Mouse (Mus musculus) embryo, embryonic 11.5 days (tissue): Measurements from ENCODE around the gene Lrba.

ENCODE experiments used
- DNase-seq: peaks from one replicate; pipeline ENCODE4 v3.0.0-alpha.2; 2012; ENCODE audit warnings: low read depth, low spot score

Gene Lrba

DNA sequence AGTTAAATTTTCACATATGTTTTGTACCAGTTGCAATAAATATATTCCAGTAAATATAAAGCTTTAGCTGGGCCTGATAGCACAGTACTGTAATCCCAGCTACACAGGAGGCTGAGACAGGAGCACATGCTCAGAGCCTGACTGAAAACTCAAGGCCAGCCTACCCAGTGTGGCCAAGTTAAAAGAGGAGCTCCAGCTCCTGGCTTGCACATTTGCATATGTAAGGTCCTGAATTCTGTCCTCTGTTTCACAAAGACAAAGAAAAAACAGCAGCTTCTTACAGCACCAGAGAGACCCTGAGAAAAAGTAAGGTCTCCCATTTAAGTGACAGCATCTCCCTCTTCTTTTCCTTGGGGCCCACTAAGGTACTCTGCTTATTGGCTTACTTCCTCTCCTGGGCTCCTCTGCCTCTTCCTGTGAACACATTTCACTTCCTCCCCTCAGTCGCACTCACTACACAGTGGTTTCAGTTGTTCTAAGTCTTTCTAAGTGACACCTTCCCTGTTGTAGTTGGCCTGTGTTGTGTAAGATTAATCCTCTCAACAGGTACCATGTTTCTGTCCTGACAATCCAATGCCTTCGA is 453.2 kb downstream of the Lrba start:
- DNase-seq: no peak

DNA sequence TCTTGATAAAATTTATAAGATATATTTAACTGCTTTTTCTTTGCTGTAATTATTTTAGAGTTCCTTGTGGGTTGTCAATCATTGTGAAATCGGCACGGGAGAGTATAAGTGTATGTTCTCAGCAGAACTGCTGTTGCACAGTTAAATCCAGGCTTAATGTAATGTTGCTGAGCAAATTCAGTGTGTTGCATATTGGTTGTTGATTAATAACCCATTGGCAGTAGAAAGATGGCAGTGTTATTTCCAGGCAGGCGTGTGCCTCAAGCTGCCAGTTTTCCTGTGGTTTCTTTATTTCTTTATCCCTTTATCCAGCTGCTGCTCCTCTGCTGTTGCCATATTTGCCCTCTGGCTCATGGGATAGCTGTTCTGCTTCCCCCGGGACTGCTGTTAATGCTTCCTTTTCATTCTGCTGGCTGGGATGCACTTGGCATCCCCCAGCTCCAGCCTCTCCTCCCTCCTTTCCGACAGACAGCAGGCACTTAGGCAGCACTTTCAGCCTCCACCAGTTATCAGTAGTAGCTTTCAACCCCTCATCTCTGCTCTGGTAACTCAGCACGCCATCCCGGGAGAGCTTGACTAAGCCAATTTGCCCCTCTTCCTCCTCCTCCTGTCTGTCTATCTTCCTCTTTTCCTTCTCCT is 463.2 kb downstream of the Lrba start:
- DNase-seq: no peak

DNA sequence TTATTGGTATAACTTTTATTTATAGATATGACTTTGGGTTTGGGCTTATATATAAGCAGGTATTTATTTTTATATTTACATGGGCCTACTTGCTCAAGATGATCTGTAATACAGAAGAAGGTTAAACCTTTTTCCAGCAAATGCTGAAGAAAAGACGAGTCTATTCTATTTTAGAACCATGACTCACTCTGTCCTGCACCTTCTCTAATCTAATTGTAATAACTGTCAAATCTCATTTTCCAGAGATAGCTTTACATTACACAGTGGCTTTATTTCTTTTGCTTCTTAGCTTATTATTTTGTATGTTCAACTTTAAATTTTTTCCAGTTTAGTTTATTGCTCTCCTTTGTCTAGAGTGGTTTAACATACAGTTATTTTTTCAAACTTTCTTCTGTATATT is 464.0 kb downstream of the Lrba start:
- no peak for DNase-seq

DNA sequence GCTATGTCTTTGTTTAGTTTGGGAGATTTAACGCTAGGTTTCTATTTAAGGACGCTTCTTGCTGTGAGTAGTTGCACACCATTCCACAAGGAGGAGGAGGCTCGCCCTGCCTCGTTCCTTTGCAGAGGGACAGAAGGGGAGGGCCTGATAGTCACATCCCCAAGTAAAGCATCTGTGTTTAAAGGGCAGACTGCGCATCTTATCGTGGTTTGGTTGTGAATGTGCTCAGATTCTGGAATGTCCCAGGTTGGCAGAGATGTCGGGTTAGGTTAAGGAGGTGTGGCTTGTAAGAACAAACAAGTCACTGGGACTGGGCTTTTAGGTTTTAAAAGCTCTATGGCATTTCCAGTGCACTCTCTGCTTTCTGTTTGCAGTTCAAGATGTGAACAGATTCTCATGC is 464.8 kb downstream of the Lrba start:
- DNase-seq: no peak

DNA sequence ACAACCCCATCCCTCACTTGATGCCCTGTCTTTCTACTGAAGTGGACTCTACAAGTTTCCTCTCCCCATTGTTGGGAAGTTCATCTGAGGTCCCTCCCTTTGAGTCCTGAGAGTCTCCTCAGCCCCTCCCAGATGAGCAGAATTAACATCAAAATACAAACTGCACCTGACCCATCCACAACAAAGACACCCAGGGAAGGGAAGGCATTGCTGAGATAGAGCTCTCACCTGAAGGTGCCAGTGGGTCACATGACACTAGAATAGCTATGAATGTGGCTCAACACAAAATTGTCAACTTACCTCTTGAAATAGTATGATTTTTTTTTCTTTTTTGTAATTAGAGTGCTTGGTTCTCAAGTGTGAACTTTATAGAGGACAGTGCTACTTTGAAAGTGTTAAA is 468.3 kb downstream of the Lrba start:
- DNase-seq: no peak

DNA sequence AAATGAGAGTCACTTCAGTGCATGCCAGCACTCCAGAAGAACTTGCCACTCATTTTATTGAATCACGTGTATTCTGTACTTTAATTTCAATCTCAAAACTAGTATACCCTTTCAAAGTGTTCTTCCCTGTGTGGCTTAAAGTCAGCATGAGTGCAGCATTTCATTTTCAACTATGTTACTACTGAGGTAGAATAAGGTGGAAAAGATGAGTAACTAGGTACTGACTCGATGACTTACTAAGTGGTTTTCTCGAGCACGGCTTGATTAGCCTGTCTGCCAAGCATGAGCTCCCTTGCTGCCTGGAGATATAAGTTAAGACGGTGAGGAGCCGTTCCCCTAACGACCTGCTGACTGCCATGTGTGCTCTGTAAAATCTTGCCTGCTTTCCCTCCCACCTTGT is 469.1 kb downstream of the Lrba start:
- no peak for DNase-seq

DNA sequence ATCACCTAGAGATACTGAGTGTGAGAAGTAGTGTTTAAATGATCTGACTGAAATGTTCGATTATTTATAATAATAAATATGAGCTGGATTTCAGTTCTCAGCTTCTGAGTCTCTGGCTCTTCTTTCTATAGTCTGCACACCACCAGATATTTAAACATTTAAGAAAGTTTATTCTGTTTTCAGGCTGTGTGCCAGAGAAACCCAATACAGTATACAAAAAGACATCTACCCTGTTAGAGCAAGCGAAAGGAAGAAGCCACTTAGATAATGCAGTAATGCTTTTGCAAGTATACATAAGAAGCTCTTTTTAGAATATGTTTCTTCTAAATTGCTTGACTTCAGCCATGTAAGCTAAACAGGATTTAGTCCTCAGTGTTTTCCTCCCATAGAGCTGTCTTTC is 474.5 kb downstream of the Lrba start:
- no peak for DNase-seq

DNA sequence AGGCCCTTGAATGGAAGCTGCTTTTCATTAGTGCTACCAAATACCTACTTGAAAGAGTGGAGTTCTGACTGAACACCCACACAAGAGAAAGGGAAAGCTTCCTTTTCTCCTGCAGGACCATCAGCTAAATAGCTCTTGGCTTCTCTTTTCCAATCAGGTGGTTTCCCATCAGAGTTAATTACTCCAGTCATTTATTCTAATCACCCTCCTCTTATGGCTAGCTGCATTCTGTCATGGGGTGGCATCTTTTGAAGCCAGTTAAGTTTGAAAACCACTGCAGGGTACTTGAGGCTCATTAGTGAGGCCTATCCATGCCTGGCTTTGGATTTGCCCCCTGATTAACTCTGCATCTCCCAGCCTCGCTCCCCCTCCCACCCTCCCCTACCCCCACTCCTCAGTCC is 476.7 kb downstream of the Lrba start:
- DNase-seq: no peak

DNA sequence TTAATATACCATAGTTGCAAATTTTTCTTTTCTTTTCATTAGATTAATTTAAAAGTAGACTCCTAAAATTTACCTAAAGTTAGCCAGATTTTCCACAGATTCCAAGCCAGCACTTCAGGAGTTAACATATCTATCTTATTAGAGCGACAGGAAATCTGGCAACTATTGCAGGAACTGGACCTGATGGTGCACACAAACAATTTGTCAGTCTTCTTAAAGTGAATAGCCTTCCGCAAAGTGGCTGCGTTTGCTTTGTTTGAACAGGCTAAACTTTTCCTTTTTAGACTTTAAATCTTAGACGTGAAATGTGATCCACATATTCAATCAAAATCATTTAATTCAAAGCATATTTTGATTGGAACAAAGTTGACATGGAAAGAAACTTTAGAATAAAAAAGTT is 485.0 kb downstream of the Lrba start:
- no peak for DNase-seq

DNA sequence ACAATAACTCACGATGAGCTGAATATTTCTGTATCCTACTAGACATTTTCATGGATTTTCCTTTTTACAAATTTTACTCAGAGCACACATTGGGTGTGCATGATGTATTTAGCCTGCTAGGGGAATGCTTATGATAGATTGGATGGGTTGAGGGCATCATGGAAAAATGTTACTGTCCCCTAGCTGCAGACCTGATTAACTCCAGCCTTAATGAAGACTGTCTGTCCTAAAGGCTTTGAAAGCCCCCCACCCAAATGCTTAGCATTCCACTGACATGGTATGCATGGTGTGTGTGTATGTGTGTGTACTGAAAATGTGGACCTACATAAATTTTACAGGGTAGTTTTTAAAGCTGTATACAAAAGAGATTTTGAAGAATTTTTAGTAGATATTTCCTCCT is 487.1 kb downstream of the Lrba start:
- no peak for DNase-seq

DNA sequence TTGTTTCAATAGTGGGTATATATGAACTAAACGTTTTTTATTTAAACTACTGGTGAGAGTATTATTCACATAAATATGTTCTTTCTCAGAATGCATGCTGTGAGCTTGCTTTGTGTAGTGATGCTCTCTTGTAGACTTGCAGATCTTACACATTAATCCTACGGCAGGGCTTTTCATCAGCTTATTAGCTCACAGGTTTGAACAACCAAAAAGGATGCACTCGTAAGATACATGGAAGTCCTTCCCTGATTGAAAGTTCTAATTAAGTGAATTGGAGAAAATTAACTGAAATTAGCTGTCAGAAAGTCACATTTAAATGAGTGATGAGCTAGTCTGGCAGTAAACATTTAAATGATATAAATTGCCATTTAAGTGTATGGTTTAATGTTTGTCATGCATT is 488.3 kb downstream of the Lrba start:
- DNase-seq: no peak

DNA sequence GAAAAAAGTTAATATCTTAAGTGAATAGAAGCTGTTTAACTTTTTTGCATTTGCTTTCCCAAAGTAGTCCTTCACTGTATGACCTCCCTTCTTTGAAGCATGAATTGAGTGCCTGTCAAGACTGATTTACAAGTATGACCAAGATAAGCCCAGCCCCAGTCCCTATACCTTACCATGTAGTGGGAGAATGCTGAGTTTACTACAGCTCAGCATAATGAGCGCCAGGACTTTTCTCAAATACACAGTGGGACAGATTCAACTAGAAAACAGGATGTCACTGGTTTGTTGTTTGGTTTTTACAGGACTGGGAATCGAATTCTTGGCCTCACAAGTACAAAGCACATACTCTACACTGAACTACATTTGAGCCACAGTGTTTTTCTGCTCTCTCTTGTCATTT is 490.0 kb downstream of the Lrba start:
- no peak for DNase-seq

DNA sequence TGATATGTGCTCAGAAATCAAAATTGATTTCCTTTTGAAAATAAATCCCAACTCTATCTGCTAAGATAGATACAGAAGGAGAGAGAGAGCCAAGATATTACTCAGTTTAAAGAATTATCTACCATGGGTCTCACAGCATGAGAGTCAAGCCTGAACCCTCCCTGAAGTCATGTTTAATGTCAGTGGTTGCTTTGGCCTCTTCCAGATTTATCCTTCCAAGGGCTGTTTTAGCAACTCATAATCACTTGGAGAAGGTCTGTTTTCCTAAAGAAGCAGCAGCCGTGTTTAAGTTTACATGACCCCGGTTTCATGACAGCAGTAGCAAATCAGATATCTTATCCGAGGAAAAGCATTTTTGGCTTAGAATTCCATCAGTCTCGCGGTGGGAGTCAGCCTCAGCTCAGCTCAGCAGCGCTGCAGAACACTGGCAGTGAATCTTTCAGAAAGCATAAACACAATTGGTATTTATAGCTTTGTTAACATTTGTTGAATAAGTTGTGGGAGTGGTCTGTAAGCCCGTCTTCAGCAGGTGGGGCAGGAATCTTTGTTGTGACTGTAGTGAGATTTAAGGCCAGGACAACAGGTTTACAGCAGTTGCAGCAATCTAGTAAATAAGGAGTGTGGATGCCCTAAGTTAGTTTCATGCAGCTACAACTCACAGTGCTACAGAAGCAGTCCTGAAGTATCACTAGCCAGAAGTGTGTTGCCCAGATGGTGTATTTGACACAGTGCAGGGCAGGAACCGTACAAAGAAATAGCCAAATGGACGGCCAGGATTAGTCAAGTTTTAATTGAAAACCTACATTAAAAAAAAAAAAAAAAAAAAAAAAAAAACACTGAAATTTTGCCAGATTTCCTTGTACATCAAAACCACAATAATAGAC is 499.2 kb downstream of the Lrba start:
- no peak for DNase-seq

DNA sequence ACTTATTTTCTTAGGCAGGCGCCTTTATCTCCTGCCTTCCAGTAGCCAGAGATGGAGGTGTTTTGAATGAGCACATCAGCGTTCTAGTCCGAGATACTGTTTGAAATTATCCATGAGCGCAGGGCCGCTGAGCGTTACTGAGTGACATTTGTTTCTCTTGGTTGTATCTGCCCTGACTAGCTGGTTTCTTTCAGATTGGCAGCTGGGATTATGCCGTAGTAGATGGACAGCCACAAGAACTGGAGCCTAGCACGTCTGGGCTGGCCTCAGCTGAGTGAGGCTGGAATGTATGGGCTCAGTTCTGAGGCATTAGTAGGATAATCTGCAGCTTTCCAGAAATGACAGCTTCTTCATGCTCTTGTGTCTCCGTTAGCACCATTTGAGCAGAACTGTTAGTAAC is 500.6 kb downstream of the Lrba start:
- DNase-seq: no peak

DNA sequence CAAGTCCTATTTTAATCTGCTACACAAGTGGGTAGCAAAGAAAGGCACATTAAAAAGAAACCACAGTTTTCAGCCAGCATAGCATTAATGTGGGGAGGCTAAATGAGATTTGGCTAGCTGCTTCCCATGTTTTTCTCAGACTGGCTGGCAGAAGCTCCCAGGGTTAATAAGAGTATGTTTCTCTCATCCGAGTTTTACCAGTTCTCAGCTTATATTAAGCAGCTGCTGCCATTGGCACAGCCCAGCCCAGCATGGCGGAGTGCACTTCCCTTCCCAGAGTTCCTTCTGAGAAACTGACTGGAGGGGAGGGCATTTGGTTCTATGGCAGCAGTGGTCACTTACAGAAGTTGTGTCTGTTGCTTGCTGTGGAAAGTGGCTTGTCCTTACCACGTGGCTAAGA is 514.4 kb downstream of the Lrba start:
- no peak for DNase-seq

DNA sequence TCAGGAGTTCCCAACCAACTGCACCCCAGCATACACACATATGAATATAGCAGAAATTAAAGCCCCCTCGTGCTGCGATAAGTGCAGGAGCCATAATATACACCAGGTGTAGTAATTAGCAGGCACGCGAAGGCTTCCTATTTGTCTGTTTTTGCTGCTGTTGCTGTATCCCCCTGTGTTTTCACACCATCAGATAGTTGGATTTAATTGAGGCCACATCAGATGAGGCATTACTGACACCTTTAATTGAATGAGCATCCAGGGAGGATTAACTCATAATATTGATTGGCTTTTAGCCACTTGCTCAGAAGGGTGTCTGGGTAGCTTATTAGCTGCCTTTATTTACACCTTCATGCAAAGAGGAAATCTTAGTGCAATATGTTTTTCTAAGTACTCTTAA is 515.3 kb downstream of the Lrba start:
- DNase-seq: no peak

DNA sequence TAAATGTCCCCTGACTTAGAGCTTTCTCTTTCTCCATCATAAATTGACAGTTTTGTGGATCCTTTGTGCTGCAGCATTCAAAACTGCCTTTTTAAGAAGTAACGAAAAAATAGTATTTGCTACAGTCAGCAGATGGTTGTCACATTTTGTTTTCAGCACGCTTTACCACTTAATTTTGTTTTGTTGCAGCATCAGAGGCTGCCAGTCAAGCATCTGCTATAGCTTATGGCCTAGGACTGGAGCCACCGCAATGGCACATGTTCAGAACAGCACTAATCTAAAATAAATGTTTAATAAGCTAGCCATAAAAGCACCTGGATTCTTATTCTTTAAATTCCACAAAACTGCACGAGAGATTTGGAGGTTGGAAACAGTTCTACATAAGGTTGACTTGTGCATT is 520.9 kb downstream of the Lrba start:
- no peak for DNase-seq

DNA sequence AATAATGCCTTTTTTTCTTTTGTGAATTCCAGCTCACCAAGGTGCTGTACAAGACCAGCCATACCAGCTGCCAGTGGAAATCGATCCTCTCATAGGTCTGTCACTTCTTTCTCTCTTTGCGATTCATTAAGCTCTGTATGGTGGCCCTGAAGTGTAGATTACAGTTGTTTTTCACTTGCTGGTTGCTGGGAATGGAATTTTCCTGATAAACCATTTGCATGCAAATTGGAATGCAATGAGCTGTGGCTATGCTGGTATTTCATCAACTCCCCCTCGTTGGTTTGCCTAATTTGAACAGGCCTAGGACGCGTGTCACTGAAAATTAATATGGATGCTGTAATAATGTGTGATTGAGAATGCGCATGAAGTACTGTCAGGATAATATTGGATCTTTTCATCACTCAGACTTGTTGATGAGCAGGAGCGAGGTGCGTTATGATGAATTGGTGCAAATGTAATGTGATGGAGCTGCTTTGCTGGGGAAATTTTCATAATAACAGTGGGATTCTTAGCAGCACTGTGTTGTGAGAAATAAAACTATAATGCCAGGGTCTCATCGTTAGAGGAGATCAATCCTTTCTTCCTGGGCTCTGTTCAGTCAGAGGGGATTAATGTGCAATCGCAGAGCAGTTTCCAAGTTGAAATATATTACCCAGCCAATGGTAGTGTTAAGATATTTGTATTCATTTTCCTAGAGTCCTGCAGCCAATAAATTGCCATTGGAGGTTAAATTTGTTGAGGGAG is 521.5 kb downstream of the Lrba start:
- no peak for DNase-seq

DNA sequence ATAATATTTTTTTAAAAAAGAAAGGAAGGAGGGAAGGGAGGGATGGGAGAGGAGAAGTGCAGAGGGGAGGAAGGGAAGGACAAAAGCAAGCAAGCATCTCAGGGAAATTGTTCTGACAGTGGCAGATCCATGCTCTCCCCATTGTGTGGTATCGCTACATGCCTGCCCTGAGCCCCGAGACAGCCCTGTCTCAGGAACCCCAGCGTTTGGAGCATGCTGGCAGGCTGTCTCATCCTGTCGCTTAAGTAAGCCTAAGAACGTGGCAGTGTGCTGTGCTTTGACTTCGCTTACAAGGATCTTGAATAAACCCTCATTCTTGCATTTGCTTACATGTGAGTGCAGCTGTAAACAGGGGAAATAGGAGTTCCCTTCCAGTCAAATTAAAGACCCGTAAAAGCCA is 526.2 kb downstream of the Lrba start:
- DNase-seq: no peak

DNA sequence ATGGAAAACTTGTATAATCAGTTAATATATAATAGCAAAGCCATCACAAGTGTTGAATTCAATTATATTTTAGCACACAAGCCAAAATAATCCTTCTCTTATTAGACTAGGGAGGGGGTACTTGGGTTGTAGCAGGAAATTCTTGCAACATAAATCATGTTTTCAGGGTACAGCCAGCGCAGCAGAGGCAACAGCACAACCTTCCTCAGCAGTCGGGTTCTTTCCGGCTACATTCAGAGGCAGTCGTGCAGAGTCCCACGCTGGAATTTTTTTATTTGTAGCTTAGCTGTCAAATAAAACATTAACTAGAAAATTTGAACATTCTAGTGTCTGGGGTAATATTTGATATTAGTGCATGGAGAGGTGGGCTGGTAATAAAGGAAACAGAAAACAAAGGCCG is 529.7 kb downstream of the Lrba start:
- DNase-seq: no peak

DNA sequence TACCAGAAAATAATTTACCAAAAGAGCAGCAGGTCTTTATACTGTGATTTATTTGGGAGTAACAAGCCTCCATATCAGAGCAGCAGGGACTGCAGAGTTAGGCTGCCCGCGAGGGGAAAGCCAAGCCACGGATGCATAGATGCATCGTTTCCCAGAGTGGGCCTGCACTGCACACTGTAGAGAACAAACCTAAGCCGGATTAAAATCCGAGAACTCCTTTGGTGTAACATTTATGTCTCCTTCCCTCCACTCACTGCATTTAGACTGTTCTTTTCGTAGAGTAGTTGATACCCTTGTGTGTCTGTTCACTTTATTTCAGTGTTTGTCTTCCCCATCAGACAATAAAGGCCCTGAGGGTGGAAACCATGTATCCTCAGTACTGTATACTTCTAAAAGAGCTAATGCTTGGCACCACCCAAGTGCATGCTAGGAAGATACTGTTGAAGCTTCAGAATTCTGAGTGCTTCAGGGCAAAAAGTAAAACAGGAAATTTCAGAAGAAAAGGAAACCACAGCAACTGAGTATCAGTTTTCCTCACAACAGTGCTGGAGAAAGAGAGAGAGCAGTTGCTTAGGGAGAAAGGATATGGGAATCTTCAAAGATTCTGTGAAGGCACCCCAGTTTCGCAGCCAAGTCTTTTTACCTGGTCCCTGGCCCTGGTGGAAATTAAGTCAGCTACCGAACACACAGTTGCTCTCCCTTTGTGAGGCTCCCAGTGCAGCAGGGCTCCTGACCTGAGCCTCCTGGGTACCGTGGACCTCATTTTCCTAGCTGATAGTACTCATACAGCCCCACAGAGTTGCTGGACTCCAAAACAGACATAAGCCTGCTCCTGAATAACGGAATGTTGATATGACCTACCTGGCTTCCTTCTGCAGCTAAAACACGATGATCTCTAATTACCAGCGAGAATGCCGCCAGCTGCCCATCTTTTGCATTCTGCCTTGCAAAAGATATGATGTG is 530.4 kb downstream of the Lrba start:
- DNase-seq: no peak
